Mouse (Mus musculus) limb, embryonic 11.5 days (tissue): ENCODE results near the gene Actr5. TPM values are rescaled to one million over a fixed set of nuclear protein-coding genes. Genes with fewer than 3 reads are reported as not detected.
A peak's percentile ranks its signal among the peaks of the same experiment; 100 is the strongest.

Source experiments
- ATAC-seq: fragments of 200-750 bp; cut with Nextera tagmentation; 2 replicates; pipeline ENCODE4 v1.8.0; 2017; ENCODE audit warnings: low read depth; ENCODE audit not compliant: insufficient number of reproducible peaks, low FRiP score, low TSS enrichment
- DNase-seq: peaks from one replicate; pipeline ENCODE4 v3.0.0-alpha.2; 2015; ENCODE audit warnings: low spot score
- H3K27ac ChIP-seq: fragments of 300-500 bp; sonication (generic); replicated peaks from 2 replicates; pipeline ENCODE4 v1.5.1; 2014; ENCODE audit warnings: low read depth, mild to moderate bottlenecking, low read length
- H3K27me3 ChIP-seq: fragments of 300-500 bp; sonication (generic); 2 replicates; pipeline ENCODE4 v1.6.1; 2014; ENCODE audit warnings: mild to moderate bottlenecking, low read length, mixed read lengths; ENCODE audit not compliant: control insufficient read depth, insufficient read depth
- H3K36me3 ChIP-seq: fragments of 300-500 bp; sonication (generic); 2 replicates; pipeline ENCODE4 v1.6.1; 2014; ENCODE audit warnings: mild to moderate bottlenecking, low read length, moderate library complexity, mixed read lengths; ENCODE audit not compliant: control insufficient read depth, insufficient read depth
- H3K4me1 ChIP-seq: fragments of 300-500 bp; sonication (generic); 2 replicates; pipeline ENCODE4 v1.6.1; 2014; ENCODE audit warnings: low read length, mixed read lengths; ENCODE audit not compliant: control insufficient read depth, insufficient read depth
- H3K4me2 ChIP-seq: fragments of 300-500 bp; sonication (generic); 2 replicates; pipeline ENCODE4 v1.6.1; 2014; ENCODE audit warnings: low read depth, mild to moderate bottlenecking, moderate library complexity; ENCODE audit not compliant: severe bottlenecking
- H3K4me3 ChIP-seq: fragments of 300-500 bp; sonication (generic); 2 replicates; pipeline ENCODE4 v1.5.1; 2014; ENCODE audit warnings: low read depth, low read length
- H3K9ac ChIP-seq: fragments of 300-500 bp; sonication (generic); 2 replicates; pipeline ENCODE4 v1.6.1; 2014; ENCODE audit warnings: mild to moderate bottlenecking, low read length
- H3K9me3 ChIP-seq: fragments of 300-500 bp; sonication (generic); 2 replicates; pipeline ENCODE4 v1.6.1; 2016; ENCODE audit warnings: low read length; ENCODE audit not compliant: control insufficient read depth
- WGBS: fragments of 180-500 bp; shearing (Covaris S2); extraction: QIAGEN DNeasy Blood & Tissue Kit; methylation state at CpG from one replicate; pipeline ENCODE4 v1.1.7; 2014; 5-methylcytosine and 5-hydroxymethylcytosine counted together
- polyA plus RNA-seq: library from polyadenylated mRNA; unstranded; fragments of >200 nt; fragmentation: Nextera tagmentation; extraction: Ambion mirVana; gene quantifications from 2 replicates; pipeline ENCODE4 v1.2.1, GENCODE M21; 2014

The Actr5 gene
- polyA plus RNA-seq, 1 experiment from 2014 or later: 16.4 TPM

- Histone ChIP-seq H3K4me1 (peaks cover 6% of the 10 kb centered on the region; the same call in 1 of the 2 replicates), H3K27me3 (peaks cover 82% of the 10 kb centered on the region), H3K27ac (no peak overlapping the region), H3K36me3 (no peaks in the 10 kb centered on the region), H3K4me3 (no peak overlapping the region), H3K4me2 (no peak overlapping the region), H3K9ac (no peak overlapping the region), H3K9me3 (no peaks in the 10 kb centered on the region)
- WGBS: under 1% methylated on average over 12 of the region's 12 CpGs
- ATAC-seq (0 out of 2 replicates have a peak, but pooled peaks have one; percentile 4), DNase-seq (peak; percentile 36)
These were observed 8.4 kb upstream of the Actr5 start for GRCm38 (mm10) chr2:158616296-158616695.

GRCm38 (mm10) chr2:158616790-158617189, 7.9 kb upstream of the Actr5 start:
- H3K4me3 ChIP-seq: no peak overlapping the region
- DNase-seq: no peak

GRCm38 (mm10) chr2:158625231-158625630, 543 bp downstream of the Actr5 start:
- peaks cover 2% of the 10 kb centered on the region; the same call in 1 of the 2 replicates for H3K36me3 ChIP-seq
- H3K9ac ChIP-seq: peak overlapping the region; percentile 83
- no peaks in the 10 kb centered on the region for H3K27me3 ChIP-seq
- ATAC-seq (no peak), DNase-seq (no peak)
- H3K27ac ChIP-seq: peak overlapping the region; percentile 67
- no peaks in the 10 kb centered on the region for H3K9me3 ChIP-seq
- peak overlapping the region; percentile 78 for H3K4me3 ChIP-seq
- H3K4me2 ChIP-seq: peak overlapping the region; percentile 84
- peaks cover 11% of the 10 kb centered on the region for H3K4me1 ChIP-seq
- WGBS: under 1% methylated on average over 44 of the region's 44 CpGs

More at GRCm38 (mm10) chr2:158616790-158617189, 7.9 kb upstream of the Actr5 start:
- Histone ChIP-seq H3K9ac (no peak overlapping the region), H3K4me2 (no peak overlapping the region), H3K36me3 (no peaks in the 10 kb centered on the region), H3K4me1 (peaks cover 6% of the 10 kb centered on the region; the same call in 1 of the 2 replicates), H3K9me3 (no peaks in the 10 kb centered on the region), H3K27ac (no peak overlapping the region), H3K27me3 (peaks cover 77% of the 10 kb centered on the region)
- 9% methylated on average over 10 of the region's 11 CpGs for WGBS
- no peak for ATAC-seq

- Histone ChIP-seq H3K27ac (no peak overlapping the region), H3K4me2 (peak overlapping the region; percentile 84)
These were observed 1.0 kb downstream of the Actr5 start for GRCm38 (mm10) chr2:158625697-158626096.

GRCm38 (mm10) chr2:158628858-158629257, 4.2 kb downstream of the Actr5 start:
- DNase-seq (no peak), ATAC-seq (no peak)
- no peak overlapping the region for H3K4me3 ChIP-seq
- H3K9ac ChIP-seq: no peak overlapping the region
- H3K27me3 ChIP-seq: no peaks in the 10 kb centered on the region
- H3K36me3 ChIP-seq: peaks cover 17% of the 10 kb centered on the region
- no peak overlapping the region for H3K4me2 ChIP-seq
- H3K27ac ChIP-seq: no peak overlapping the region
- peaks cover 11% of the 10 kb centered on the region for H3K4me1 ChIP-seq
- H3K9me3 ChIP-seq: no peaks in the 10 kb centered on the region
- 81% methylated on average over 3 of the region's 3 CpGs for WGBS

More at GRCm38 (mm10) chr2:158625697-158626096, 1.0 kb downstream of the Actr5 start:
- H3K36me3 ChIP-seq: peaks cover 2% of the 10 kb centered on the region; the same call in 1 of the 2 replicates
- H3K9ac ChIP-seq: peak overlapping the region; percentile 83
- H3K27me3 ChIP-seq: no peaks in the 10 kb centered on the region
- WGBS: 42% methylated on average over 8 of the region's 8 CpGs
- H3K9me3 ChIP-seq: no peaks in the 10 kb centered on the region
- peak overlapping the region; percentile 78 for H3K4me3 ChIP-seq
- H3K4me1 ChIP-seq: peaks cover 11% of the 10 kb centered on the region
- DNase-seq: no peak
- no peak for ATAC-seq

GRCm38 (mm10) chr2:158629414-158629813, 4.7 kb downstream of the Actr5 start:
- Histone ChIP-seq H3K36me3 (peaks cover 17% of the 10 kb centered on the region), H3K27ac (no peak overlapping the region), H3K4me3 (no peak overlapping the region), H3K27me3 (no peaks in the 10 kb centered on the region), H3K9ac (no peak overlapping the region), H3K9me3 (no peaks in the 10 kb centered on the region), H3K4me1 (peaks cover 11% of the 10 kb centered on the region), H3K4me2 (no peak overlapping the region)
- WGBS: 77% methylated on average over 1 of the region's 1 CpGs
- peak; percentile 62 for DNase-seq
- ATAC-seq: no peak

- H3K4me3 ChIP-seq: no peak overlapping the region
- H3K27me3 ChIP-seq: no peaks in the 10 kb centered on the region
- no peaks in the 10 kb centered on the region for H3K9me3 ChIP-seq
- H3K9ac ChIP-seq: no peak overlapping the region
- ATAC-seq: no peak
- DNase-seq: no peak
- no peaks in the 10 kb centered on the region for H3K4me1 ChIP-seq
- H3K36me3 ChIP-seq: peaks cover 22% of the 10 kb centered on the region
- no peak overlapping the region for H3K4me2 ChIP-seq
- H3K27ac ChIP-seq: no peak overlapping the region
- 90% methylated on average over 5 of the region's 5 CpGs for WGBS
These were observed 7.2 kb downstream of the Actr5 start for GRCm38 (mm10) chr2:158631873-158632272.

- H3K4me2 ChIP-seq: no peak overlapping the region
- no peak overlapping the region for H3K4me3 ChIP-seq
- H3K27ac ChIP-seq: no peak overlapping the region
- no peaks in the 10 kb centered on the region for H3K4me1 ChIP-seq
- peak; percentile 79 for DNase-seq
- H3K27me3 ChIP-seq: no peaks in the 10 kb centered on the region
- 23% methylated on average over 2 of the region's 2 CpGs for whole genome bisulfite sequencing
- peaks cover 18% of the 10 kb centered on the region for H3K36me3 ChIP-seq
- H3K9ac ChIP-seq: no peak overlapping the region
- no peak for ATAC-seq
- H3K9me3 ChIP-seq: no peaks in the 10 kb centered on the region
These were observed 17.2 kb downstream of the Actr5 start for GRCm38 (mm10) chr2:158641869-158642268.

- Histone ChIP-seq H3K4me1 (no peaks in the 10 kb centered on the region), H3K9ac (no peak overlapping the region), H3K4me2 (no peak overlapping the region), H3K9me3 (no peaks in the 10 kb centered on the region), H3K36me3 (peaks cover 13% of the 10 kb centered on the region), H3K4me3 (no peak overlapping the region), H3K27ac (no peak overlapping the region), H3K27me3 (no peaks in the 10 kb centered on the region)
- ATAC-seq (no peak), DNase-seq (no peak)
- 87% methylated on average over 2 of the region's 2 CpGs for WGBS
These were observed 17.9 kb downstream of the Actr5 start for GRCm38 (mm10) chr2:158642587-158642986.
